Mouse (Mus musculus) kidney, adult 2 months (tissue): ENCODE measurements at regions not wholly inside any gene's neighbourhood (a gene's known extent, or its start where the extent isn't known, plus 50 kb on each side); places are given as distances from the start of the nearest gene placed in this dataset.

ENCODE experiments used
- CTCF ChIP-seq: fragments of 200-500 bp; conservative IDR thresholded peaks from 2 replicates; pipeline ENCODE4 v1.5.1; 2011; ENCODE audit warnings: low read depth, mild to moderate bottlenecking, control low read depth, low read length, moderate library complexity, mixed read lengths; ENCODE audit not compliant: insufficient read depth, insufficient read length
- POLR2A ChIP-seq: fragments of 200-500 bp; IDR thresholded peaks from one replicate; pipeline ENCODE4 v1.6.1; 2011; ENCODE audit warnings: low read depth, low read length, control low read depth

GRCm38 (mm10) chr3:103498458-103498857, 76.6 kb upstream of the Syt6 start:
- TF ChIP-seq POLR2A (no peak), CTCF (no peak)
